Mouse (Mus musculus): ENCODE results near the gene Spata31d1b. TPM values are rescaled to one million over a fixed set of nuclear protein-coding genes. Genes with fewer than 3 reads are reported as not detected.
"Not testable (repeated sequence)": the region's sequence is repeated elsewhere in the genome, so short reads cannot be mapped to it uniquely, and the experiment has no call there.

The Spata31d1b gene
- polyA plus RNA-seq, 1 experiment from 2014 or later, result 0.08 TPM

- no peaks in the 10 kb centered on the region for H3K4me1 ChIP-seq
- ATAC-seq (ENCODE audit: insufficient number of reproducible peaks, low FRiP score, low TSS enrichment, low read depth), result no peak
- no peaks in the 10 kb centered on the region for H3K27me3 ChIP-seq
- no peak overlapping the region for H3K4me3 ChIP-seq (replicated peaks)
- 92% methylated on average over 8 of the region's 8 CpGs for WGBS
- no peaks in the 10 kb centered on the region for H3K36me3 ChIP-seq
- H3K9me3 ChIP-seq (replicated peaks), result no peaks in the 10 kb centered on the region
- no peak overlapping the region for H3K9ac ChIP-seq
- no peak overlapping the region for H3K27ac ChIP-seq (replicated peaks)
- no peak overlapping the region for H3K4me2 ChIP-seq (replicated peaks)
Observed at GRCm38 (mm10) chr13:59699131-59699530, 13.0 kb upstream of the Spata31d1b start.

- H3K27me3 ChIP-seq; H3K4me2 ChIP-seq (replicated peaks); H3K36me3 ChIP-seq; H3K27ac ChIP-seq (replicated peaks); H3K4me1 ChIP-seq; H3K9me3 ChIP-seq (replicated peaks); H3K9ac ChIP-seq; H3K4me3 ChIP-seq (replicated peaks): not testable (repeated sequence)
- ATAC-seq (ENCODE audit: insufficient number of reproducible peaks, low FRiP score, low TSS enrichment, low read depth), result 0 out of 2 replicates have a peak, but pooled peaks have one; percentile 22
- WGBS, result 17% methylated on average over 1 of the region's 1 CpGs
Observed at GRCm38 (mm10) chr13:59700137-59700536, 11.9 kb upstream of the Spata31d1b start.

GRCm38 (mm10) chr13:59703514-59703913 lies 8.6 kb upstream of the Spata31d1b start:
- H3K4me2 ChIP-seq (replicated peaks), result no peak overlapping the region
- no peak overlapping the region for H3K27ac ChIP-seq (replicated peaks)
- no peak overlapping the region for H3K4me3 ChIP-seq (replicated peaks)
- no peaks in the 10 kb centered on the region for H3K4me1 ChIP-seq
- H3K9ac ChIP-seq, result no peak overlapping the region
- ATAC-seq (ENCODE audit: insufficient number of reproducible peaks, low FRiP score, low TSS enrichment, low read depth), result no peak
- no peaks in the 10 kb centered on the region for H3K27me3 ChIP-seq
- no peaks in the 10 kb centered on the region for H3K36me3 ChIP-seq
- H3K9me3 ChIP-seq (replicated peaks), result no peaks in the 10 kb centered on the region
- WGBS, result 83% methylated on average over 12 of the region's 12 CpGs

GRCm38 (mm10) chr13:59704562-59704961 lies 7.5 kb upstream of the Spata31d1b start:
- no peak for ATAC-seq (ENCODE audit: insufficient number of reproducible peaks, low FRiP score, low TSS enrichment, low read depth)
- no peak overlapping the region for H3K9ac ChIP-seq
- WGBS, result 39% methylated on average over 12 of the region's 12 CpGs

GRCm38 (mm10) chr13:59710230-59710629 lies 1.9 kb upstream of the Spata31d1b start, which contains the start of gene Spata31d1a:
TSS of gene Spata31d1a (minus strand) at chr13:59710330.
- Histone ChIP-seq H3K27ac (replicated peaks) (no peak within 1 kb of the TSS), H3K4me3 (replicated peaks) (no peak within 1 kb of the TSS), H3K36me3 (no peaks in the 10 kb centered on the region), H3K9me3 (replicated peaks) (no peaks in the 10 kb centered on the region), H3K4me2 (replicated peaks) (no peak within 1 kb of the TSS), H3K27me3 (no peaks in the 10 kb centered on the region), H3K9ac (no peak within 1 kb of the TSS), H3K4me1 (no peaks in the 10 kb centered on the region)
- no peak for ATAC-seq (ENCODE audit: insufficient number of reproducible peaks, low FRiP score, low TSS enrichment, low read depth)
- WGBS, result 90% methylated on average over 15 of the region's 15 CpGs

More at GRCm38 (mm10) chr13:59704562-59704961, 7.5 kb upstream of the Spata31d1b start:
- Histone ChIP-seq H3K27ac (replicated peaks) (no peak overlapping the region), H3K4me2 (replicated peaks) (no peak overlapping the region), H3K36me3 (no peaks in the 10 kb centered on the region), H3K27me3 (no peaks in the 10 kb centered on the region), H3K4me3 (replicated peaks) (no peak overlapping the region), H3K4me1 (no peaks in the 10 kb centered on the region), H3K9me3 (replicated peaks) (no peaks in the 10 kb centered on the region)

GRCm38 (mm10) chr13:59713710-59714109 lies 1.6 kb downstream of the Spata31d1b start:
- no peaks in the 10 kb centered on the region for H3K9me3 ChIP-seq (replicated peaks)
- no peak overlapping the region for H3K4me2 ChIP-seq (replicated peaks)
- no peak overlapping the region for H3K4me3 ChIP-seq (replicated peaks)
- no peaks in the 10 kb centered on the region for H3K36me3 ChIP-seq
- H3K27ac ChIP-seq (replicated peaks), result no peak overlapping the region
- H3K9ac ChIP-seq, result no peak overlapping the region
- no peaks in the 10 kb centered on the region for H3K4me1 ChIP-seq
- WGBS, result 26% methylated on average over 3 of the region's 3 CpGs
- no peak for ATAC-seq (ENCODE audit: insufficient number of reproducible peaks, low FRiP score, low TSS enrichment, low read depth)
- no peaks in the 10 kb centered on the region for H3K27me3 ChIP-seq

GRCm38 (mm10) chr13:59718857-59719440 lies 6.9 kb downstream of the Spata31d1b start:
- H3K4me1 ChIP-seq; H3K9me3 ChIP-seq (replicated peaks); H3K36me3 ChIP-seq; H3K4me3 ChIP-seq (replicated peaks); H3K9ac ChIP-seq; ATAC-seq (ENCODE audit: insufficient number of reproducible peaks, low FRiP score, low TSS enrichment, low read depth); H3K27me3 ChIP-seq; H3K4me2 ChIP-seq (replicated peaks): not testable (repeated sequence)
- H3K27ac ChIP-seq (replicated peaks), result peak overlapping the region; percentile 17
- WGBS, result 16% methylated on average over 6 of the region's 6 CpGs

- no peak overlapping the region for H3K9ac ChIP-seq
- H3K4me1 ChIP-seq, result peaks cover 8% of the 10 kb centered on the region; the same call in 1 of the 2 replicates
- peak overlapping the region; percentile 17; the same call in 1 of the 2 replicates for H3K27ac ChIP-seq (replicated peaks)
- no peak overlapping the region for H3K4me2 ChIP-seq (replicated peaks)
- no peaks in the 10 kb centered on the region for H3K27me3 ChIP-seq
- no peak overlapping the region for H3K4me3 ChIP-seq (replicated peaks)
- ATAC-seq (ENCODE audit: insufficient number of reproducible peaks, low FRiP score, low TSS enrichment, low read depth), result 0 out of 2 replicates have a peak, but pooled peaks have one; percentile 40
- WGBS, result 75% methylated on average over 1 of the region's 1 CpGs
- H3K9me3 ChIP-seq (replicated peaks), result no peaks in the 10 kb centered on the region
- no peaks in the 10 kb centered on the region for H3K36me3 ChIP-seq
Observed at GRCm38 (mm10) chr13:59719475-59719874, 7.4 kb downstream of the Spata31d1b start.

GRCm38 (mm10) chr13:59722089-59722488 lies 10.0 kb downstream of the Spata31d1b start:
- not testable (repeated sequence) for H3K27ac ChIP-seq (replicated peaks); H3K9ac ChIP-seq; H3K4me1 ChIP-seq; H3K9me3 ChIP-seq (replicated peaks); H3K4me3 ChIP-seq (replicated peaks); ATAC-seq (ENCODE audit: insufficient number of reproducible peaks, low FRiP score, low TSS enrichment, low read depth); H3K4me2 ChIP-seq (replicated peaks); H3K36me3 ChIP-seq; H3K27me3 ChIP-seq
- 78% methylated on average over 1 of the region's 1 CpGs for WGBS

- Histone ChIP-seq H3K4me1 (0 out of 2 replicates have a peak, but pooled peaks cover 3% of the 10 kb centered on the region), H3K9ac (no peak overlapping the region), H3K27me3 (no peaks in the 10 kb centered on the region), H3K4me2 (replicated peaks) (peak overlapping the region; percentile 34), H3K4me3 (replicated peaks) (0 out of 2 replicates have a peak overlapping the region, but pooled peaks have one; percentile 2), H3K36me3 (no peaks in the 10 kb centered on the region), H3K9me3 (replicated peaks) (no peaks in the 10 kb centered on the region), H3K27ac (replicated peaks) (no peak overlapping the region)
- ATAC-seq (ENCODE audit: insufficient number of reproducible peaks, low FRiP score, low TSS enrichment, low read depth), result no peak
- 34% methylated on average over 29 of the region's 29 CpGs for WGBS
Observed at GRCm38 (mm10) chr13:59726139-59726867, 14.2 kb downstream of the Spata31d1b start.

GRCm38 (mm10) chr13:59728378-59729093 lies 16.5 kb downstream of the Spata31d1b start:
- Histone ChIP-seq H3K9ac (no peak overlapping the region), H3K9me3 (replicated peaks) (no peaks in the 10 kb centered on the region), H3K36me3 (no peaks in the 10 kb centered on the region), H3K4me2 (replicated peaks) (no peak overlapping the region), H3K27ac (replicated peaks) (no peak overlapping the region), H3K4me1 (0 out of 2 replicates have a peak, but pooled peaks cover 3% of the 10 kb centered on the region), H3K4me3 (replicated peaks) (no peak overlapping the region), H3K27me3 (no peaks in the 10 kb centered on the region)
- ATAC-seq (ENCODE audit: insufficient number of reproducible peaks, low FRiP score, low TSS enrichment, low read depth), result peak; percentile 70
- WGBS, result 26% methylated on average over 7 of the region's 7 CpGs

Measured in embryonic facial prominence, embryonic 15.5 days (tissue).